Mouse (Mus musculus) cerebellum, adult 11 months (tissue): ENCODE data around the gene Dbx2.

Experiments used
- DNase-seq: peaks from one replicate; pipeline ENCODE4 v3.0.0; 2022

The Dbx2 gene

GRCm38 (mm10) chr15:95655860-95656259 is at the start of gene Dbx2:
Dbx2 (minus strand) TSS chr15:95655960.
- no peak for DNase-seq

GRCm38 (mm10) chr15:95702206-95702605 is 46.4 kb upstream of the Dbx2 start:
- no peak for DNase-seq

GRCm38 (mm10) chr15:95701573-95701972 is 45.8 kb upstream of the Dbx2 start:
- DNase-seq, result no peak

- no peak for DNase-seq
Measured at GRCm38 (mm10) chr15:95699371-95699770, 43.6 kb upstream of the Dbx2 start.

- DNase-seq, result peak; percentile 2
Measured at GRCm38 (mm10) chr15:95693759-95694158, 38.0 kb upstream of the Dbx2 start.

GRCm38 (mm10) chr15:95691594-95691993 is 35.8 kb upstream of the Dbx2 start:
- DNase-seq, result no peak

GRCm38 (mm10) chr15:95691129-95691528 is 35.4 kb upstream of the Dbx2 start:
- no peak for DNase-seq

- no peak for DNase-seq
Measured at GRCm38 (mm10) chr15:95682620-95683019, 26.9 kb upstream of the Dbx2 start.

- DNase-seq, result no peak
Measured at GRCm38 (mm10) chr15:95675645-95676044, 19.9 kb upstream of the Dbx2 start.

GRCm38 (mm10) chr15:95675176-95675575 is 19.4 kb upstream of the Dbx2 start:
- DNase-seq, result no peak

GRCm38 (mm10) chr15:95667209-95667608 is 11.4 kb upstream of the Dbx2 start:
- DNase-seq, result peak; percentile 6

- DNase-seq, result no peak
Measured at GRCm38 (mm10) chr15:95665002-95665401, 9.2 kb upstream of the Dbx2 start.

- DNase-seq, result no peak
Measured at GRCm38 (mm10) chr15:95661718-95662117, 6.0 kb upstream of the Dbx2 start.

GRCm38 (mm10) chr15:95660368-95660767 is 4.6 kb upstream of the Dbx2 start:
- no peak for DNase-seq

- no peak for DNase-seq
Measured at GRCm38 (mm10) chr15:95654211-95654897, 1.4 kb downstream of the Dbx2 start.

- DNase-seq, result no peak
Measured at GRCm38 (mm10) chr15:95653812-95654210, 1.9 kb downstream of the Dbx2 start.

GRCm38 (mm10) chr15:95652898-95653707 is 2.7 kb downstream of the Dbx2 start:
- no peak for DNase-seq

- no peak for DNase-seq
Measured at GRCm38 (mm10) chr15:95651824-95652223, 3.9 kb downstream of the Dbx2 start.

GRCm38 (mm10) chr15:95643505-95644029 is 12.2 kb downstream of the Dbx2 start:
- DNase-seq, result no peak

- DNase-seq, result no peak
Measured at GRCm38 (mm10) chr15:95640347-95640746, 15.4 kb downstream of the Dbx2 start.

GRCm38 (mm10) chr15:95639829-95640134 is 16.0 kb downstream of the Dbx2 start:
- no peak for DNase-seq

GRCm38 (mm10) chr15:95639115-95639828 is 16.5 kb downstream of the Dbx2 start:
- DNase-seq, result no peak

- DNase-seq, result no peak
Measured at GRCm38 (mm10) chr15:95624396-95624795, 31.4 kb downstream of the Dbx2 start.

- DNase-seq, result no peak
Measured at GRCm38 (mm10) chr15:95622797-95623196, 33.0 kb downstream of the Dbx2 start.
